Mouse (Mus musculus) lung, postnatal 0 days (tissue): ENCODE measurements around the gene Psme1.

Source experiments
- CTCF ChIP-seq: IDR thresholded peaks from 2 replicates; pipeline ENCODE4 v1.5.1; 2016; ENCODE audit warnings: antibody characterized with exemption, mild to moderate bottlenecking
- EP300 ChIP-seq: IDR thresholded peaks from 2 replicates; pipeline ENCODE4 v1.6.1; 2016; ENCODE audit warnings: antibody characterized with exemption, mild to moderate bottlenecking, control low read depth

DNA sequence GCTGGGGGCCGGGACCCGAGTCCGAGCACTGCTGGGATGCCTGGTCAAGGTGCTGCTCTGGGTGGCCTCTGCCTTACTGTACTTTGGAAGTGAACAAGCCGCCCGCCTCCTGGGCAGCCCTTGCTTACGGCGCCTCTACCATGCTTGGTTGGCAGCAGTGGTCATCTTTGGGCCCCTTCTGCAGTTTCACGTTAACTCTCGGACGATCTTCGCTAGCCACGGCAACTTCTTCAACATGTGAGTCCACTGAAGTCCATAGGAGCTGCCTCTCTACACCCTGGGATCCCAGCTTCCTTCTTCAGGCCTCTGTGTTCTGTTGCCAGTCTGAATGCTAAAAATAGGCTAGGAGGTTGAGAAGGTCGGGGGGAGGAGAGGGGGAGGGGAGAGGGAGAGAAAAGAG, 2.2 kb upstream of the Psme1 start:
- TF ChIP-seq CTCF (no peak), EP300 (no peak)
